Mouse (Mus musculus) ovary, postnatal 14 days (tissue): ENCODE measurements at regions not wholly inside any gene's neighbourhood (a gene's known extent, or its start where the extent isn't known, plus 50 kb on each side); places are given as distances from the start of the nearest gene placed in this dataset.

ENCODE experiments used
- DNase-seq: peaks from one replicate; pipeline ENCODE4 v3.0.0; 2022; ENCODE audit warnings: low spot score

GRCm38 (mm10) chr9:22937686-22938391 lies 285.0 kb upstream of the Bmper start:
- no peak for DNase-seq

DNA sequence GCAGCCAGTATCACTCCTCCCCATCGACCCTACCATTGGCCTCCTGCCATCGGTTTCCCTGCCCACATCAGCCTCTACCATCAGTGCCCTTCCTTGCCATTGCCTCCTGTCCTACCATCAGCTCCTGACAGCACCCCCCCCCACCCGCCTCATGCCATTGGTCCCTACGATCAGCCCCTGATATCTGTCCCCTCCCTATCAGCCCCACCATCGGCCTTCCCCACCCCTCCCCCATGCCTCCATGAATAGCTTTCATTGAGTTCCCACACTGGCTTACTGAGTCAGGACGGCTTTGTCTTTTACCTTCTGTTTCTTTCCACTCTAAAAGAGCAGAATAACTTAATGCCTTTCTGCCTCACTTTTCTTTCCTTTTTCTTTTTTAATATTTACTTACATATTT lies 277.9 kb upstream of the Bmper start:
- DNase-seq: no peak

DNA sequence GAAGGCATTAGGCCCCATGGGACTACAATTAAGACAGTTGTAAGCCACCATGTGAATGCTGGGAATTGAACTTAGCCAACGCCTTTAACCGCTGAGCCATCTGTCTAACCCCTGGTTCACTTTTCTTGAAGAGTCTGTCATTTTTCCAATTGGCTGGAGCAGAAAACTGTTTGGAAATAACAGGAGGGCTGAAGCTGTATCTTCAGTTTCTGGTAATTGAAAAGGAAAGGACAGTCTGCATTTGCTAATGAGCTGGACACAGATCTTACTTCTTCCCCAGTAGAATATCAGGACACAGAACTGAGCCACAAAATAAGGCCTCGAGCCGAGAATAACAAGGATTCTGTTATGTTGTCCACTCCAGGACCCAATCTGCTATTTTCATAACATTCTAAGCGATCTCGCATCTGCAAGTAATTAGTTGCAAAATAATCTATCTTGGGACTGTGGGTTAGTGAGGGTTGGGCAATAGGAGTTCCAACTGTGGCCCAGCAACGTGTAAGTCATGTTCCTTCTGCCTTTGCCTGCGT lies 277.4 kb upstream of the Bmper start:
- DNase-seq: no peak

DNA sequence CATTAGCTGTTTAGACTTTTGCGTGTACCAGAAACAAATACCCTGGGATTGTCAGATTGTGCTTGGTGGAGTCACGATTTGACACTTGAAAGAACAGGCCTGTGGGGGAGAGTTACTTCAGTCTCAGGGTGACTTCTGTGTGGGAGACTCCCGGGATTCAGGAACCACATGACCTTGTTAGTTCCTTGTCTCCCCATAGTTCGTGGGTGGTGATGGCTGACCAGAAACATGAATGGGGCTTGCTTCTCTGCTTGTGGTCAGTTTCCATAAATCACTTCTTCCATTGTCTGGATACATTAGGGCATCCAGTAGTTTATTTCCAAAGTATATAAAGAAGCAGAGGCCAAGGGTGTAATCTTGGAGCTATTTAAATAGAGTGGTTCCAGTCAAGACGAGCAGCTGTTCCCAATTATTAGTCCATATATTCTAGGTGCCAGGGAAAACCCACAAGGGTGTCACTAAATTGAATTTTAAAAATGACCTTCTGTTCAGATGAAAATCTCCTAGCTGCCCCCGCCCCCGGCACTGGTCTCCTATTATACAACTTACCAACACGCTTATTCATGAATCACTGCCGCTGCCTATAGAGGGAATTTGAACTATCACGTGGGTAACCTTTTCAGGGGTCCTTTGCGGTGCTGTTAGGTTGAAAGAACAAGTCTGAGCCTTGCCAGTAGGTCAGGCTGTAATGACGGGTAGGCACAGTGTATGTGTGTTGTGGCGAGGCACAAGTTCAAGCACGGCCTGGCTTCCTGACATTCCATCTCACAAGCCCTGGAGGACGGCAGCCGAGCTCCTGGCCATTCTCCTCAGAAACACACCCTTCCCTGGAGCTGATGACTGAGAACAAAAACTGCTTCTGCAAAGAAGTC lies 270.1 kb upstream of the Bmper start:
- DNase-seq: no peak

DNA sequence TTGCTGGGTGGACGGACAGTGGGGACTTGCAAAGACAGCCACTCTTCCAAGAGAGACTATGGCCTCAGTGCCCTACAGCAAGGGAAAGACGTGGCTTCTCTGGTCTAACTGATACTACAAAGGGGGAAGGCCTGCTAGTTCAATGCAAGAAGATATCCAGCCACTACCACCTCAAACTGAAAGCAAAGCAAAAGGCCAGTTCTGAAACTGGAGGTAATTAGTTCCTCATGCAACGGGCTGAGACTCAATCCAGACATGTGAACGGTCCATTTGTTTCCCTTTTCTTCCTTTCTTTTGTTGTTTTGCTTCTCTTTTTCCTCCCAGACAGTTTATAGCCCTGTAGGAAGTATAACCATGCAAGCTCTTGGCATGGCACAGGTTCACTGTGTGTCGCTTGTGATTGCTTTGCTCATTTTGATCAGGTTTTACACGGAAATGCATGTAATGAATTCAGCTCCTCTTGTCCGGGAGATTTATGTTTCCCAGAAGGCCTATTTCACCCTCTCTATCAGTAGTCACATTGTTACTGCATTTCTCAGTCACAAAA lies 260.5 kb upstream of the Bmper start:
- DNase-seq: no peak

DNA sequence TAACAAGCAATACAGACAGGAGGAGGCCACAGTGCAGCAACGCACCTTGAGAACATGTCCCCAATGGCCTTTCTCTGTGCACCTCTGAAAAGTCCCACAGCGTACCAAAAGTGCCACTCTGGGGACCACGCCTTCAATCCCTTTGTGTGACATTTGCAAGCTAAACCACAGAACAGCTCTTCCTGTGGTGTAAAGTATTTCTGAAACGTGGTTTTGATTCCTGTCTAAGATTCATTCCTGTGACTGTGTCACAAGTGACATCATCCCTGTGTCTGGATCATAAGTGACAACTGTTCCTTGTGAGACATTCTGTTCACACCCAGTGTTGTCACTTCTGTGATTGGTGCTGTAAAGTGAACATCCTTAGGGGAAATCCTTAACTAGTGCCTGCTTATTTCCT lies 251.6 kb upstream of the Bmper start:
- no peak for DNase-seq

- DNase-seq: no peak
These were observed 246.1 kb upstream of the Bmper start for GRCm38 (mm10) chr9:22976748-22977147.

GRCm38 (mm10) chr9:22979627-22980026 lies 243.2 kb upstream of the Bmper start:
- no peak for DNase-seq

DNA sequence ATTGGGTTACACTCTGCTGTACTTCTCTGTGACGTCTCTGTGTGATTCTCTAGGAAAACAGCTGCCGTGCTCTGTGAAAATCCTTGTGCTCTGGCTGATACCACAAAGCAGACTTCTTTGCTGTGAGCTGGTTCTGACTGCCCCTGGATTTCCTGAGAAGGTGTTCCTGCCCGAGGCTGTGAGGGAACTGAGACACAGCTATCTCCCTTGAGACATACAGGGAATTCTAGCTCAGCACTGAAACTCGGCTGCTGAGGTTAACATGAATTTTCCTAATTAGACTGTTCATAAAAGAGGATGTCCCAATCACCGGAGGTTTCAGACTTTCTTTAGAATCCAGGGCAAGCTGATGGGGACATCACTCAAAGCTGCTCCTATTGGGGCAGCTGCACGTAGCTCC lies 233.4 kb upstream of the Bmper start:
- DNase-seq: no peak

GRCm38 (mm10) chr9:22993531-22993930 lies 229.3 kb upstream of the Bmper start:
- no peak for DNase-seq

DNA sequence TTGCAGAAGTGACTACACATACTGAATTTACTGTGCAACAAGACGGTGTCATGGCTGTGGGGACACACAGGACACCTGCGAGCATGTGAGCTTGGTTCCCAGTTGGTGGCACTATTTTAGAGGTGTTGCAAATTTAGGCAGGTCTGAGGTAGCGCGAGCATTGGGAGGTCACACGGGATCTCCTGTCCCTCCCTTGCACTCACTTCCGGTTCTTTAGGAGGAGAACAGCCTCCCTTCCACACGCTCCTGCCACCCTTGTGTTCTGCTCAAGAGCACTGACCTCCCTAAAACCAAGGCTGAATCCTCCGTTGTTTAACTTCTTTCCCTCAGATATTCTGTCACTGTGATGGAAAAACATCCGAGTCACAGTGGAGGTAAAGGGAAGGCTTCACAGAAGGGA lies 227.3 kb upstream of the Bmper start:
- DNase-seq: no peak

- no peak for DNase-seq
These were observed 224.6 kb upstream of the Bmper start for GRCm38 (mm10) chr9:22998306-22998705.

GRCm38 (mm10) chr9:22999181-22999580 lies 223.7 kb upstream of the Bmper start:
- DNase-seq: no peak

- no peak for DNase-seq
These were observed 222.7 kb upstream of the Bmper start for GRCm38 (mm10) chr9:23000200-23000599.

- no peak for DNase-seq
These were observed 219.4 kb upstream of the Bmper start for GRCm38 (mm10) chr9:23003195-23004061.

DNA sequence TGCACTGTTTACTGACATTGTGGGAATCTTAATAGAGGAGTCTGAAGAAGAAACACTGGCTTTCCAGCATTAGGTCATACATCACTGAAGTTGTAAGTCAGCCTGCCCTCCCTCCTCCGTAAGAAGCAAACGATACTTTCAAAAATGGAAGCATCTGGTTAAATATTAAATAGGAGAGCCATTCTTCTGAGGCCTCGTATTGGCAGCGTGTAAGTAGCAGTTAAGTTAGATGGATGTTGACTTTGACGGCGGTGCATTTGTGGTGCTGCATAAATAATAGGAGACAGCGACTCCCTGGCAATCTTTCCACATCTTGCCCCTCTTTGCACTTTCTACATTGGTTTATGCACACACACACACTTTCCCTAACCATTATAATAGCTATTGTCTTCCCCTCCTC lies 217.9 kb upstream of the Bmper start:
- no peak for DNase-seq

- DNase-seq: no peak
These were observed 213.3 kb upstream of the Bmper start for GRCm38 (mm10) chr9:23009462-23010183.

DNA sequence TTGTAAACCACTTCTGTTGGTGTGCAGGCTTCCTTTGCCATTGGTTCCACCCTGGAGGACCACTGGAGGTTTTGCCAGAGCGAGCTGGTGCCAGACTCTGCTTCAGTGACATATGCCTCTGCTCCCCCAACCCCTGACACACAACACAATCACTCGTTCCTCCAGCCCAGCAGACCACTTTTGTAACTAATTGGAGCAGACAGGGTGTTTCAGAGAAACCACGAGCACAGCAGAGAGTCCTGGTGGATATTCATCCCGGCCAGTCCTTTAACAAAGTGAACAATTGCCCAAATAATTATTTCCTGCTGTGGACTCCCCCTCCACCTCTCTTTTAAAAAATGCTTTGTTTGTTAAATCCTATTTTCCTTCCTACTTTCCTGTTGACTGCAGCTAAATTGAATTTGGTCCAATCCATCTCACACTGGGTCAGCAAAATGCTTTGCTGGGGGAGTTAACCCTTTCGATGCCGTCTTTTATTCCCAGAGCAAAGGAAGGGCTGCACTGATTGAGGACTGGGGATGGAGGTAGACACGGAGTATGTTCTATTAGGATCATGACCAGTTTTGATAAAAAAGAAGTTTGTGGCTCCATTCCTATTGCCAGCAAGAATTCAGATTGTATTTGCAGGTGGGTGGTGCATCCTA lies 211.4 kb upstream of the Bmper start:
- no peak for DNase-seq

- DNase-seq: no peak
These were observed 210.7 kb upstream of the Bmper start for GRCm38 (mm10) chr9:23012130-23012529.

DNA sequence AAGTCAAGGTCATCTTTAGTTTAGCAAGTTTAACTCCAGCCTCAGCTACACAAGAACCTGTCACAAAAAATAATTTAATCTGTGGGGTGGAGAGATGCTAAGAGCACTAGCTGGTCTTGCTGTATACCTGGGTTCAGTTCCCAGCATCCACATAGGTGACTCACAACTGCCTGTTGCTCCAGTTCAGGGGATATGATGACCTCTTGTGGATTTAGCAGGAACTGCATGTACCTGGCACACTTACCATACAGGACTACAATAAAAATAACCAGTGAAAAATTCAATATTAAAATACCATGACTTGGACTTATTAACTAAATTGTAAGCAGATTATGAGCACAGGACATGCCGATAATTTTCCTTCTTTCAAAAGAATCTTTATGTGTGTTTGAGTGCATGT lies 206.1 kb upstream of the Bmper start:
- no peak for DNase-seq

- no peak for DNase-seq
These were observed 198.8 kb upstream of the Bmper start for GRCm38 (mm10) chr9:23024061-23024460.
